Mouse (Mus musculus) central nervous system, embryonic 14 days (tissue): ENCODE measurements around the gene Slc9a3r1. TPM values are rescaled to one million over a fixed set of nuclear protein-coding genes. Genes with fewer than 3 reads are reported as not detected.

Source experiments
- polyA plus RNA-seq: library from polyadenylated mRNA; depleted of rRNA; stranded (reverse); fragments of >200 nt; gene quantifications from 2 replicates; pipeline ENCODE4 v1.2.3, GENCODE M21; 2012; rRNA removed

The Slc9a3r1 gene
- polyA plus RNA-seq = 37.2 and 38.4 TPM in 2 replicates

GRCm38 (mm10) chr11:115162832-115163480 is at the start of gene Slc9a3r1:
Gene Slc9a3r1 (plus strand): TSS chr11:115163341.

GRCm38 (mm10) chr11:115133800-115134199 is 29.3 kb upstream of the Slc9a3r1 start, which contains the start of gene Cd300lf:
Gene Cd300lf (minus strand): TSS chr11:115133992.

GRCm38 (mm10) chr11:115187224-115187639 is 24.1 kb downstream of the Slc9a3r1 start, which contains the start of gene Tmem104:
Gene Tmem104 (plus strand): TSS chr11:115187487.

GRCm38 (mm10) chr11:115187693-115188092 is 24.6 kb downstream of the Slc9a3r1 start, which contains the start of gene Nat9:
Gene Nat9 (minus strand): TSS chr11:115187859.

Other genes with a start within 250 kb of the Slc9a3r1 start
- gene Cd300lb, start 229.0 kb upstream of the Slc9a3r1 start, polyA plus RNA-seq = 0.18 and 0.23 TPM in 2 replicates
- 0.09 TPM in 1 of 2 replicates, not detected in the other for gene Cd300c, start 194.2 kb upstream of the Slc9a3r1 start, polyA plus RNA-seq
- 0.10 and 0.11 TPM in 2 replicates for gene Cd300ld, start 173.4 kb upstream of the Slc9a3r1 start, polyA plus RNA-seq
- 0.91 and 1.1 TPM in 2 replicates for gene Cd300c2, start 161.5 kb upstream of the Slc9a3r1 start, polyA plus RNA-seq
- gene Cd300ld2, start 147.1 kb upstream of the Slc9a3r1 start, polyA plus RNA-seq = 0.11 TPM in 1 of 2 replicates, not detected in the other
- gene Cd300ld4, start 136.3 kb upstream of the Slc9a3r1 start, polyA plus RNA-seq = 0.11 and 0.38 TPM in 2 replicates
- 0.24 TPM in 1 of 2 replicates, not detected in the other for gene Cd300ld5, start 125.6 kb upstream of the Slc9a3r1 start, polyA plus RNA-seq
- 0.24 and 0.53 TPM in 2 replicates for gene Cd300ld3, start 114.9 kb upstream of the Slc9a3r1 start, polyA plus RNA-seq
- 0.05 TPM in 1 of 2 replicates, not detected in the other for gene Cd300e, start 101.2 kb upstream of the Slc9a3r1 start, polyA plus RNA-seq
- gene Rab37, start 71.9 kb upstream of the Slc9a3r1 start, polyA plus RNA-seq = 0.90 and 1.1 TPM in 2 replicates
- gene Cd300lf, start 29.3 kb upstream of the Slc9a3r1 start, polyA plus RNA-seq = 0.43 and 0.98 TPM in 2 replicates
- gene Tmem104, start 24.1 kb downstream of the Slc9a3r1 start, polyA plus RNA-seq = 5.6 and 6.9 TPM in 2 replicates
- gene Nat9, start 24.5 kb downstream of the Slc9a3r1 start, polyA plus RNA-seq = 22.3 and 23.1 TPM in 2 replicates
- 0.96 and 1.0 TPM in 2 replicates for gene Grin2c, start 103.9 kb downstream of the Slc9a3r1 start, polyA plus RNA-seq
- 26.5 and 29.2 TPM in 2 replicates for gene Fdxr, start 113.7 kb downstream of the Slc9a3r1 start, polyA plus RNA-seq
- 1.8 and 2.4 TPM in 2 replicates for gene Fads6, start 134.3 kb downstream of the Slc9a3r1 start, polyA plus RNA-seq
- gene Otop2, start 143.8 kb downstream of the Slc9a3r1 start, polyA plus RNA-seq = 0.10 TPM in 2 replicates
- 0.05 TPM in 2 replicates for gene Ush1g, start 158.7 kb downstream of the Slc9a3r1 start, polyA plus RNA-seq
- 0.36 and 0.41 TPM in 2 replicates for gene Otop3, start 171.4 kb downstream of the Slc9a3r1 start, polyA plus RNA-seq
- 45.1 and 49.4 TPM in 2 replicates for gene Hid1, start 204.4 kb downstream of the Slc9a3r1 start, polyA plus RNA-seq
- 34.8 and 35.1 TPM in 2 replicates for gene Cdr2l, start 218.6 kb downstream of the Slc9a3r1 start, polyA plus RNA-seq
- 134 and 152 TPM in 2 replicates for gene Mrpl58, start 240.4 kb downstream of the Slc9a3r1 start, polyA plus RNA-seq